Mouse (Mus musculus): ENCODE data around the gene Otulin. TPM values are rescaled to one million over a fixed set of nuclear protein-coding genes. Genes with fewer than 3 reads are reported as not detected.

Otulin gene
- polyA plus RNA-seq, 1 experiment from 2014 or later, result 29.5 TPM

DNA sequence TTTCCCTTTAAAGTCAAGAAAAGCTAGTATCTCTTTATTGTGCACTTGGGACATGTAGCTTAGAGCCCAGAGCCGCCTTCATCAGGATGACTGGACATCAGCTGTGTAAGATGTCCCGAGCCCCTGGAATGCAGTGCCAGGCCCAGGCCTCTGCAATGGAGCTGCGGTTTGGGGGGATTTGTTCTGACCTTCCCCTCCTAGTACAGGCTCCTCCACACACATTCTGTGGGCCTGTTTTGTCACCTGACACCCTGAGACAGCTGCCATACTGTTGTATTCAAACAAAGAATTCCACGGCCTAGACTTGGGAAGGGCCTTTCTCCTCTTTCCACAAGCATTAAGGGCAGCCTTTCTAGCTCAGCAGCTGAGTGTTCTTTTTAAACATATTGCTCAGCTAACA lies 35.5 kb downstream of the Otulin start:
- no peak overlapping the region for H3K9ac ChIP-seq (replicated peaks; ENCODE audit: low read depth, low read length)
- no peak overlapping the region for H3K4me2 ChIP-seq (ENCODE audit: low read depth, low read length)
- ATAC-seq (ENCODE audit: low read depth), result no peak
- H3K4me3 ChIP-seq (ENCODE audit: low read depth, low read length), result no peak overlapping the region
- 37% methylated on average over 4 of the region's 4 CpGs for WGBS
- no peaks in the 10 kb centered on the region for H3K9me3 ChIP-seq (ENCODE audit: control insufficient read depth, low read length)
- H3K27ac ChIP-seq (ENCODE audit: low read depth, low read length), result no peak overlapping the region
- no peaks in the 10 kb centered on the region for H3K27me3 ChIP-seq (ENCODE audit: control insufficient read depth, insufficient read depth, low read length)
- peaks cover 22% of the 10 kb centered on the region for H3K36me3 ChIP-seq (ENCODE audit: control insufficient read depth, insufficient read depth, low read length)
- H3K4me1 ChIP-seq (ENCODE audit: control insufficient read depth, insufficient read depth, low read length), result no peaks in the 10 kb centered on the region

- Histone ChIP-seq H3K27ac (ENCODE audit: low read depth, low read length) (no peak overlapping the region), H3K9me3 (ENCODE audit: control insufficient read depth, low read length) (no peaks in the 10 kb centered on the region), H3K4me1 (ENCODE audit: control insufficient read depth, insufficient read depth, low read length) (no peaks in the 10 kb centered on the region), H3K27me3 (ENCODE audit: control insufficient read depth, insufficient read depth, low read length) (no peaks in the 10 kb centered on the region), H3K4me3 (ENCODE audit: low read depth, low read length) (no peak overlapping the region), H3K9ac (replicated peaks; ENCODE audit: low read depth, low read length) (no peak overlapping the region), H3K4me2 (ENCODE audit: low read depth, low read length) (no peak overlapping the region), H3K36me3 (ENCODE audit: control insufficient read depth, insufficient read depth, low read length) (peaks cover 22% of the 10 kb centered on the region)
- no peak for ATAC-seq (ENCODE audit: low read depth)
- WGBS, result 80% methylated on average over 13 of the region's 13 CpGs
These were observed 36.8 kb downstream of the Otulin start for GRCm38 (mm10) chr15:27593717-27594116.

- H3K9me3 ChIP-seq (ENCODE audit: control insufficient read depth, low read length), result no peaks in the 10 kb centered on the region
- ATAC-seq (ENCODE audit: low read depth), result no peak
- H3K27me3 ChIP-seq (ENCODE audit: control insufficient read depth, insufficient read depth, low read length), result no peaks in the 10 kb centered on the region
- H3K4me3 ChIP-seq (ENCODE audit: low read depth, low read length), result no peak overlapping the region
- no peaks in the 10 kb centered on the region for H3K4me1 ChIP-seq (ENCODE audit: control insufficient read depth, insufficient read depth, low read length)
- 89% methylated on average over 19 of the region's 19 CpGs for WGBS
- H3K36me3 ChIP-seq (ENCODE audit: control insufficient read depth, insufficient read depth, low read length), result peaks cover 22% of the 10 kb centered on the region
- H3K9ac ChIP-seq (replicated peaks; ENCODE audit: low read depth, low read length), result no peak overlapping the region
- no peak overlapping the region for H3K4me2 ChIP-seq (ENCODE audit: low read depth, low read length)
- H3K27ac ChIP-seq (ENCODE audit: low read depth, low read length), result no peak overlapping the region
These were observed 37.7 kb downstream of the Otulin start for GRCm38 (mm10) chr15:27592620-27593320.

- WGBS, result 97% methylated on average over 9 of the region's 9 CpGs
- Histone ChIP-seq H3K27me3 (ENCODE audit: control insufficient read depth, insufficient read depth, low read length) (no peaks in the 10 kb centered on the region), H3K27ac (ENCODE audit: low read depth, low read length) (no peak overlapping the region), H3K4me3 (ENCODE audit: low read depth, low read length) (no peak overlapping the region), H3K4me2 (ENCODE audit: low read depth, low read length) (no peak overlapping the region), H3K9me3 (ENCODE audit: control insufficient read depth, low read length) (no peaks in the 10 kb centered on the region), H3K36me3 (ENCODE audit: control insufficient read depth, insufficient read depth, low read length) (peaks cover 17% of the 10 kb centered on the region), H3K4me1 (ENCODE audit: control insufficient read depth, insufficient read depth, low read length) (no peaks in the 10 kb centered on the region), H3K9ac (replicated peaks; ENCODE audit: low read depth, low read length) (no peak overlapping the region)
- ATAC-seq (ENCODE audit: low read depth), result no peak
These were observed 39.7 kb downstream of the Otulin start for GRCm38 (mm10) chr15:27590812-27591211.

DNA sequence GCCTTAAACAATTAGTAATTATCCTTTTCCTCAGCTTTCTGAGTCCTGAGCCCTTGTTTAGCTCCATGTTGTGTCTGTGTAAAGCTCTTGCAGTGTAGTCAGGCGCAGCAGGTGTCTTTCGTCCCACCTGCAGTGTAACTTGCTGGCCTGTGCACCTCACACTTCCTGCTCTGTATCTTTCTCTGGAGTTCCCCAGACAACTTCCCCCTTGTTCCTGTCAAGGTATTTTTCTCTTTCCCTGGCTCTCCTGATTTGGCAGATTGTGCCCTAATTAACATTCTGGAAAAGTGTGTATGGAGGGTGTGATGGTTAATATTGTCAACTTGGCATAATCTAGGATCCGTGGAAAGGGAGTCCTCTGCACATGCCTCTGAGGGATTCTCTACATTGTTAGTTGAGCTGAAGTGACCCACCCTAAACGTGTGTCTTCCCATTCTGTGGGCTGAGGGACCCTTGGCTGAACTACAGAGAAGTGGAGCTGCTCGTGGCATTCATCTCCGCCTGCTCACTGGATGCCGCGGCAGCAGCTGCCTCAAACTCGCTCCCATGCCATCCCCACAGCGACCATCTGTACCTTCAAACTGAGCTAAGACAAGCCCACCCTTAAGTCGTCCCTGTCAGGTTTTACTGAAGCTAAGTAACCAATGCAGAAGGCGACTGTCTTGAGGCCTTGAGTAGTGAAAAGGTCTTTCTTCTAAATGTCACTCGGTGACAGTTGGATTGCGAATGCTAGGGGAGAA lies 42.2 kb downstream of the Otulin start:
- ATAC-seq (ENCODE audit: low read depth), result no peak
- H3K27me3 ChIP-seq (ENCODE audit: control insufficient read depth, insufficient read depth, low read length), result no peaks in the 10 kb centered on the region
- no peak overlapping the region for H3K4me2 ChIP-seq (ENCODE audit: low read depth, low read length)
- H3K27ac ChIP-seq (ENCODE audit: low read depth, low read length), result no peak overlapping the region
- H3K4me3 ChIP-seq (ENCODE audit: low read depth, low read length), result no peak overlapping the region
- H3K4me1 ChIP-seq (ENCODE audit: control insufficient read depth, insufficient read depth, low read length), result no peaks in the 10 kb centered on the region
- H3K36me3 ChIP-seq (ENCODE audit: control insufficient read depth, insufficient read depth, low read length), result peaks cover 9% of the 10 kb centered on the region
- WGBS, result 77% methylated on average over 14 of the region's 14 CpGs
- no peak overlapping the region for H3K9ac ChIP-seq (replicated peaks; ENCODE audit: low read depth, low read length)
- no peaks in the 10 kb centered on the region for H3K9me3 ChIP-seq (ENCODE audit: control insufficient read depth, low read length)

GRCm38 (mm10) chr15:27586093-27586480 lies 44.4 kb downstream of the Otulin start:
- Histone ChIP-seq H3K27ac (ENCODE audit: low read depth, low read length) (no peak overlapping the region), H3K9ac (replicated peaks; ENCODE audit: low read depth, low read length) (no peak overlapping the region), H3K4me1 (ENCODE audit: control insufficient read depth, insufficient read depth, low read length) (no peaks in the 10 kb centered on the region), H3K4me3 (ENCODE audit: low read depth, low read length) (no peak overlapping the region), H3K9me3 (ENCODE audit: control insufficient read depth, low read length) (no peaks in the 10 kb centered on the region), H3K36me3 (ENCODE audit: control insufficient read depth, insufficient read depth, low read length) (no peaks in the 10 kb centered on the region), H3K27me3 (ENCODE audit: control insufficient read depth, insufficient read depth, low read length) (no peaks in the 10 kb centered on the region), H3K4me2 (ENCODE audit: low read depth, low read length) (no peak overlapping the region)
- 91% methylated on average over 5 of the region's 5 CpGs for WGBS
- ATAC-seq (ENCODE audit: low read depth), result no peak

DNA sequence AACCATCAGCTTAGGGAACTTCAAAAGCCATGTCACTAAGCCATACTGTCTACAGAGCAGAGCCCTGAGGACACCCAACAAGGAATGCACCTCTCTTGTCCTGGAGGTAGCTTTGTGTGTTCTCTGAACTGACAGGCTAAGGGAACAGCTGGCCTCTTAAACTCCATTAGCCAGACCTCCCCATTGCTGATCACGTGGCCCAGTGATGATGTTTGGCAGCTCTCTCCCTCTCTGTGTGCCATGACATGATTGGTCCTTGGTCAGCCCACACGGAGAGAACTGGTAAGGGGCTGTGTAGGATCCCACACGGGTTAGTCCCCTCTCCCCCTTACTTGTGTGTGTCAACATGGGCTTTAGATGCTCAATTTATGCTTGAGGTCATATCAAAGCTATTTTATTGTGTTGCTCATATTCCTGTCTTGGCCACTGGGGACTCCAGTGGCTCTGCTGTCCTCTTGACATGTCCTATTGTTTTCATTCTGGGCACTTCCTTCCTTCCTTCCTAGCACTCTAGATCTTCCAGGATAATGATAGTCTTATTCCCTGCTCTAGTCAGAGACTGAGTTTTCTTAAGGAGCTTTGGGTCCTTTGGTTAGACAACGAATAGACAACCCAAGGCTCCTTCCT lies 44.9 kb downstream of the Otulin start:
- Histone ChIP-seq H3K27ac (ENCODE audit: low read depth, low read length) (no peak overlapping the region), H3K36me3 (ENCODE audit: control insufficient read depth, insufficient read depth, low read length) (no peaks in the 10 kb centered on the region), H3K9ac (replicated peaks; ENCODE audit: low read depth, low read length) (no peak overlapping the region), H3K27me3 (ENCODE audit: control insufficient read depth, insufficient read depth, low read length) (no peaks in the 10 kb centered on the region), H3K9me3 (ENCODE audit: control insufficient read depth, low read length) (no peaks in the 10 kb centered on the region), H3K4me2 (ENCODE audit: low read depth, low read length) (no peak overlapping the region), H3K4me1 (ENCODE audit: control insufficient read depth, insufficient read depth, low read length) (no peaks in the 10 kb centered on the region), H3K4me3 (ENCODE audit: low read depth, low read length) (no peak overlapping the region)
- ATAC-seq (ENCODE audit: low read depth), result no peak
- 85% methylated on average over 4 of the region's 4 CpGs for WGBS

GRCm38 (mm10) chr15:27583620-27584019 lies 46.9 kb downstream of the Otulin start:
- no peak overlapping the region for H3K4me3 ChIP-seq (ENCODE audit: low read depth, low read length)
- 97% methylated on average over 6 of the region's 6 CpGs for WGBS
- ATAC-seq (ENCODE audit: low read depth), result no peak
- H3K27me3 ChIP-seq (ENCODE audit: control insufficient read depth, insufficient read depth, low read length), result no peaks in the 10 kb centered on the region
- no peaks in the 10 kb centered on the region for H3K36me3 ChIP-seq (ENCODE audit: control insufficient read depth, insufficient read depth, low read length)
- H3K9ac ChIP-seq (replicated peaks; ENCODE audit: low read depth, low read length), result no peak overlapping the region
- H3K9me3 ChIP-seq (ENCODE audit: control insufficient read depth, low read length), result no peaks in the 10 kb centered on the region
- no peaks in the 10 kb centered on the region for H3K4me1 ChIP-seq (ENCODE audit: control insufficient read depth, insufficient read depth, low read length)
- H3K27ac ChIP-seq (ENCODE audit: low read depth, low read length), result no peak overlapping the region
- H3K4me2 ChIP-seq (ENCODE audit: low read depth, low read length), result no peak overlapping the region

GRCm38 (mm10) chr15:27583042-27583441 lies 47.5 kb downstream of the Otulin start:
- no peaks in the 10 kb centered on the region for H3K4me1 ChIP-seq (ENCODE audit: control insufficient read depth, insufficient read depth, low read length)
- no peaks in the 10 kb centered on the region for H3K36me3 ChIP-seq (ENCODE audit: control insufficient read depth, insufficient read depth, low read length)
- H3K9me3 ChIP-seq (ENCODE audit: control insufficient read depth, low read length), result no peaks in the 10 kb centered on the region
- 84% methylated on average over 4 of the region's 4 CpGs for WGBS
- H3K27me3 ChIP-seq (ENCODE audit: control insufficient read depth, insufficient read depth, low read length), result no peaks in the 10 kb centered on the region
- H3K4me3 ChIP-seq (ENCODE audit: low read depth, low read length), result no peak overlapping the region
- ATAC-seq (ENCODE audit: low read depth), result peak; percentile 44; the same call in 1 of the 2 replicates
- no peak overlapping the region for H3K9ac ChIP-seq (replicated peaks; ENCODE audit: low read depth, low read length)
- no peak overlapping the region for H3K27ac ChIP-seq (ENCODE audit: low read depth, low read length)
- no peak overlapping the region for H3K4me2 ChIP-seq (ENCODE audit: low read depth, low read length)

Measured in neural tube, embryonic 14.5 days (tissue).